Mouse (Mus musculus) lung, postnatal 14 days (tissue): Measurements from ENCODE around the gene Mfsd11.
"Not testable (repeated sequence)": the region's sequence is repeated elsewhere in the genome, so short reads cannot be mapped to it uniquely, and the experiment has no call there.

Experiments
- DNase-seq: peaks from one replicate; pipeline ENCODE4 v3.0.0; 2021

Gene Mfsd11

DNA sequence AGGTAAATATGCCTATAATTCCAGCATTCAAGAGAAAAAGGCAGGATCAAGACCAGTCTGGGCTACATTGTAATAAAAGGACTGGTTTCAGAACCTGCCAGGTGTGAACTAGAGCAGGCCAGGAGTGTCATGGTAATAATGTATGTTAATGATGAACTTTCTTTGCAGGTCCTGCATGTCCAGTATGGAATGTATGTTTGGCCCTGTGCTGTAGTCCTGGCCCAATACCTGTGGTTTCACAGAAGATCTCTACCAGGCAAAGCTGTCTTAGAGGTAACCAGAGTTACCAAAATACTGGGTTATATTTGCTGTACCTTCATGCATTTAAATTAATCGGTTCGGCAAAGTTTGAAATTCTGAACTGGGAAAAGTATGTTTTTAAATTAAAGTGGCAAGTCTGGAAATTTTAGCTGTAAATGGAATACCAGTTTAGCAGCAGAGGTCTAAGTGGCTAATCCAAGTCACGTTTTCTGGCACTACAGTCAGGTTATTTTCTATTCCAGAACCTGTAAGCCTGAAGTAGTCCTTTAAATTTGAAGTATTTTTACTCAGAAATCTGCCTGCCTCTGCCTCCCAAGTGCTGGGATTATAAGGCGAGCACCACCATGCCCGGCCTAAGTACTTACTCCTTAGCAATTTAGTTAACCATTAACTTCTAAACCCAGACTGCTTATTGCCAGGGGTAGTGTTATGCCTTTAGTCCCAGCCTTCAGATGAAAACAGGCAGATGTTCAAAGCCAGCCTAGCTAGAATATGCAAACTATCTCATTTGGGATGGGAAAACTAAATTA is 4.0 kb upstream of the Mfsd11 start:
- DNase-seq: no peak

DNA sequence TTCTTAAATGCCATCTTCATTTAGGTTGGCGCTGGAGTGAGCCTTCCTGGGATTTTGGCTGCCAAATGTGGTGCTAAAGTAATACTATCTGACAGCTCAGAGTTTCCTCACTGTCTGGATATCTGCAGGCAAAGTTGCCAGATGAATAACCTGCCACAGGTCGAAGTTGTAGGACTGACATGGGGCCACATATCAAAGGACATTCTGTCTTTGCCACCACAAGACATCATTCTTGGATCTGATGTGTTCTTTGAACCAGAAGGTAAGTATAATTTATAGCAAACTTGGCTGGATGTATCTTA is 3.4 kb upstream of the Mfsd11 start:
- DNase-seq: not testable (repeated sequence)

DNA sequence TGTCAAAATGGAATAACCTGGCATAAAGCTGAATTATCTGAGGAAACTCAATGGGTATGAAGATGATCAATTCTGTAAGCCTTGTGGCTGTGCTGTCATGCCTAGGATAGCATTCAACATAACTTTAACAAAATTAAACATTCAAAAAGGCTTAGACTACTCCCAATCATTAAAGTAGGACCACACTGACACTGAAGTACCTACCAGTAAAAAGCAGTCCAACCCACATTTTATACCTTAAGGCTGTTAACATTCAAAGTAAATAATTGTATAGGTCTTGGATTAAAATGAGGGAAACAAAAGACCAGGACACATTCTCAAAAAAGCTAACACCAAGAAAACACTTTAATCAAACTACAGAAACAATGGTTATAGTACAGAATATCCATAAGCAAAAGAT is 2.7 kb upstream of the Mfsd11 start:
- no peak for DNase-seq

DNA sequence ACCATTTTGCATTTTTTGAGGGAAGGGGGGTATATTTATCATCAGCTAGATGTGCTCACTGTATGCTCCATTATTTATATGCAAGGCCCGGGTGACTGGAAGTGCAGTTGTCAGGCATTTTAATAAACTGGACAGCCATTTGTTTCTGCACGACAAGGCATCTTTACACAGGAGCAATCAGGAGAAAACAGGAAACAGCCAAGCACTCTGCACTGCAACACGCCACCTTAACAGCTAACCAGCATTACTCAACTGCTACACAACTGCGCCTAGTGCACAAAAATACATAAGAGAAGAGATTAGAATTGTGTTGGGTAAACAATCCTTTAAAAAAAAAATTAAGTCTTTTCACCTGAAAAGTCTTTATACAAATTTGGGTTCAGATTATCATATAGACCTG is 2.2 kb upstream of the Mfsd11 start:
- DNase-seq: no peak

DNA sequence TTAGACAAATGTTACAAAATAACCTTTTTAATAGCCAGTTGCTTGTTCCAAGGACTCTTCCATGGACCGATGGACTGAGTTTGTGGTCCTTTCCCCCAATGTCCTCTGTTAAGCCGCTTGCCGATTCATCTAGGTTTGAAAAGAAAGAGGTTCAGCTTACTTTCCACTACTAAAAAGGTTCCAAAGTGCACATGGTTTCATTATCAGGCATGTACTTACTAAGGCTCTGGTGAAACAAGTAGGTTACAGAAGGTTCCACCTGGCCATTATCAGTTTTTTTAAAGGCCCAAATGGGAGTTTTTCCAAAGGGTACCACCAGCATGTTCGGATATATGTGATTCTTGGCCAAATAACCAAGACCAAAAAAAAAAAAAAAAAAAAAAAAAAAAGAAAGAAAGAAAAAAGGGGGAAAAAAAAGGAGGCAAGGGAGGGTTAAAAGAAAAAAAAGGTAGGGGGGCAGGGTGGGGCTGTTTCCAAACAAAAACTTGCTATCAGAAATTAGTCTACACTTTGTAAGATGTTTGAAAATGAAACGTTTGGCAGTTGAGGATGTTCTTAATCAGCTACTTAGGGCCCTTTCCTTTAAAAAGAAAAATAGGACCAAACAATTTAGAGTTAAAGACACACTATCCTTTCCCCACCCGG is 1.3 kb upstream of the Mfsd11 start:
- DNase-seq: no peak

DNA sequence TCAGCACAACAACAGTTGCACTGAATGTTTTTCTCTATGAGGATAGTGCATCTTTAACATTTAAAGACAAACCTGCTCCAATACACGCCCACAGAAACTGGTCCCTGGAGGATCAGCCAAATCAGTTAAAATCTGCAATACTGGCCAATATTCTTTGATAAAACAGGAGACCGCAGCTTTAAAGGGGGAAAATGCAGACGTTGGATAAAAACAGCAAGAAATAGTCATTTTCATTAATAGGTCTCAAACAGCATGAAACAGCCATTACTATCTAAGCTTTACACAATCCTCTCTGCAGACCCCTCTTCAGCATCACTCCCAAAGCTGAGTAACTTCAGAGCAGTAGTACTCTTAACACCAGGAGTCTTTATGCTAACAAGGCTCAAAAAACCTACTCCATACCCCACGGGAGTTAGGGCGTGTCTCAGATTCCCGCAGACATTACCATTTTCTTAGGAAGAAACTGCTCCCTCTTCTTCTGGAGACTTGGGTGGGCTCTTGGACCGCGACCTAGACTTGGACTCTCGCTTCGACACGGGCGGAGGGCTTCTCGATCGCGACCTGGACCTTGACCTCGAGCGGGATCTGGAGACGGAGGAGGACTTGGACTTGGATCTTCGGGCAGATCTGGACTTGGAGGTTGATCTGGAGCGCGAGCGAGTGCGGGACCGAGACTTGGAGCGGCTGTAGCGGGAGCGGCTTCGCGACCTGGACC is 507 bp upstream of the Mfsd11 start:
- DNase-seq: no peak

DNA sequence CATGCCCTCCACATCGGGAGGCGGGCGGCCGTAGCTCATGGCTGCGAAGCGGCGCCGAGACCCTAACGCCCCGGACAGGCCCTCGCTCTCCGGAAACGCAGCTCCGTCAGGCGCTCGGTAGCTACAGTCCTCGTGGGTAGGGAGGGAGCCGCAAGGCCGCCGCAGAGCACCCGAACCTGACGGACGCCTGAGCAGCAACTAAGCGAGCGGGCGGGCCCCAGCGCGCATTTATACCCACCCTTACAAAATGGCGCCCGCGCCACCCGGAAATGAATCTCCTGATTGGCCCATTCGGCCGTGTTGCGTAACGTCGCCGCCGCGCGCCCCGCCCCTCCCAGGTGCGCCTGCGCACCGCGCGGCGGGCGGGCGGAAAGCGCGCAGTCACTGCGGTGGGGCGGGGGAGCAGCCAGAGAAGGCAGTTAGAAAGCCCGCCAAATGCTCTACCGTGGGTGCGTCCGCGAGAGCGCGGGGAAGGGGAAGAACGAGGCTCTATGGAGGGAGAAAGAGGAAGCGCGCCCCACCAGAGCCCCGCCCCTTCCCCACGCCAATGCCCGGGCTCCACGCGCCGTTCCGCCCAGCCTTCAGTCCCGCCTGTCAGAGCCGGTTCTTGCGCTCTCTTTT is 761 bp downstream of the Mfsd11 start, which contains the start of gene Srsf2:
Gene Srsf2 (minus strand): TSS at position 204 of the 621 bp plus-strand sequence.
- DNase-seq: peak; percentile 97

DNA sequence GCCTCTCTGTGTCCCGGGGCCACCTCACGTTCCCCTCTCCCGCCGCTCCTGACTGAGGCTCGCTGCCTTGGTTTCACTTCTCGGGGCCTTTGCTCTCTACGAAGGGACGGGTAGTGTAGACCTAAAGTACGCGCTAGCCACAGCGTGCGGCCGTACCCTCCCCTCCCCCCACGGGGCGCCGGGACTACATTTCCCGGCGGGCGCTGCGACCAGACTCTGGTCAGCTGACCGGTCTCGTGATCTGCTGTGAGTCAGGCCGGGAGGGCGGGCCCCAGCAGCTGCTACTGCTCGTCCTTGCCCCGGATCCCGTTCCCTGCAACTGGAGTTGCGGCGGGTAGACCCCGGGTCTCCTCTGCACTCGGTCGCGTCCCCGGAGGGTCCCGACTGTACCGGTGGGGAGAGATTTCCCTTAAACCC is 1.3 kb downstream of the Mfsd11 start:
- DNase-seq: peak; percentile 98

DNA sequence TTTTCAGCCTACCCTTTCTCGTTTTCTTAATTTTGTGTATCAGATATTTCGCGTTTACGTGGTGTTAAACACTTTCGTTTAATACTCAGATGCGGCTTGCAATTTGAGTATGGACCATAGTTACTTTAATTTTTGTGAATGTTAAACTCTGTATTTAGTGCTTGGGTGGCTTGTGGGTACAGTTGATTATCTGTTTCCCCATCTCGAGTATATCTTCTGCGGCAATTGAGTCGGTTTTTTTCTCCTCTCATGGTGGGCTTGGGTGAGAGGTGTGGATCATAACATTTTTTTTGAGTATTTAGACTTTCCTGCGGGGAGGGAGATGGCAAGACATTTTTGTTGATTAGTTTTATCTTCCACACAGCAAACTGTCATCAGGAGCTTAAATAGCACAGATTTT is 2.0 kb downstream of the Mfsd11 start:
- DNase-seq: no peak

DNA sequence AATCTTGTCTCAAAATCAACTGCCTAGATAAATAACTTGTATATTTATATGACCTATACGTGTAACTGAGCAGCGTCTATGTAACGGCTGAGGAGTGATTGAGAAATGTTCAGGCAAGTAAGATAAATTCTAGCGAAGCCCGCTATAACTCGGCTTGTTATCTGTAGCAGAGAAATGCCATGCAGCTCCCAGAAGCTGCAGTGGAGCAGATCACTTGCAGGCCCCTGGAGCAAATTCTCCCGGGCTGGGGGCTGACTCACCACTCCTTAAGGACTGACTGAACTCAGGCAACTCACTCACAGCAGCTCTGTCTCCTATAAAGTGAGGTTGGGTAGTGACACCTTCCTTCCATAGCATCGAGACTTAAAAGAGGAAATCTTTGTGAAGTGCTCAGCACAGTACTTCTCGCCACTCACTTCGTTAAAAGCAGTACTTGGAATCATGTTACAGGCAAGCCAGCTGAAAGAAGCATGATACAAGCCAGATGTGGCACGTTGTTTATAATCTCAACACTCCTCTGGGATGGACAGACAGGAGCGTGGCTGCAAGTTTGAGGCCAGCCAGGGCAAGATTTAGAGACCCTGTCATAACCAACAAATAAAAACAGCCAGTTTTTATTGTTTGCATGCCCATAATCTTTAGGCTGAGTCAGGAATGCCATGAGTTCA is 5.1 kb downstream of the Mfsd11 start:
- DNase-seq: no peak

DNA sequence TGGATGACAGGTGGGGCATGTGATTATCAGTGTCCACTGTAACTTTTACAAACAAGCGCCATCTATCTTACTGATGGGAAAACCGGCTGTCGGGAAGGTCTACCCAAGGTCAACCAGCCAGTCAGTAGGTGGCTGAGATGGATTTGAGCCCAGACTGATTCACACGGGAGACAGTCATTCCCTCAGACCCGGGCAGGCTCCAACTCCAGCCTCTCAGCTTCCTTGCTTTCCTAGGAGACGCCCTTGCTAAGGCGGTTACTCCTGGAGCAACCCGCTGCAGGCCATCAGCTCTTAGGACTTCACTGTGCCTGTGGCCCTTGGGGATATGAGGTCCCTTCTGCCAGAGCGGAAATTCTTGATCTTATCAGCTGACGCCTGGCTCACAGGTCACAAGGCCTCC is 12.2 kb downstream of the Mfsd11 start:
- no peak for DNase-seq

DNA sequence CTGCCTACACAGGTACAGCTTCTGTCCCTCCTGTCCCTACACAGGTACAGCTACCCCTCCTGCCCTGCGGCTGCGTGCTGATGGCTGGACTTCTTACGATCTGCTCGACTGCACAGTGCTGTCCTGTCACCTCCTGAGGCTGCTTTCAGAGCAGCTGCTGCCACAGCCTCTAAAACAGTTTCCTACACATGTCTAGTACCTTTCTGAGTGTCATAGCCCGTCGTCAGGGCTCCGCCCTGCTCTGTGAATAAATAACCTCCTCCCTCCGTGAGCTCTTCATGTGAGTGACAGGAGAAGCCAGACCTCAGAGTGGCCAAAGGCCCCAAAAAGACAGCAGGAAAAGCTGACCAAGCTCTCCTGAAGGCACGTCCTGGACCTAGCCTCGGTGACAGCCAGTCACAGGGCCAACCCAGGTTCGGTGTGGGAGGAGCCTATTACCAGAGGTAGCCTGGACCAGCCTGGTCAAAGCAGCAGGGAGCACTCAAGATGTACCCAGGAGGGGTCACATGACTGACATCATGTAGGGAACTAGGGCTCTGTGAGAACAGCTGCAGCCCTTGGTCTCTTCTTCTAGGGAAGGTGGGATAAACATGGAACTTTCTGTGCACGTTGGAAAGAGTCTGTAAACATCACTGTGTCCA is 13.8 kb downstream of the Mfsd11 start:
- no peak for DNase-seq

DNA sequence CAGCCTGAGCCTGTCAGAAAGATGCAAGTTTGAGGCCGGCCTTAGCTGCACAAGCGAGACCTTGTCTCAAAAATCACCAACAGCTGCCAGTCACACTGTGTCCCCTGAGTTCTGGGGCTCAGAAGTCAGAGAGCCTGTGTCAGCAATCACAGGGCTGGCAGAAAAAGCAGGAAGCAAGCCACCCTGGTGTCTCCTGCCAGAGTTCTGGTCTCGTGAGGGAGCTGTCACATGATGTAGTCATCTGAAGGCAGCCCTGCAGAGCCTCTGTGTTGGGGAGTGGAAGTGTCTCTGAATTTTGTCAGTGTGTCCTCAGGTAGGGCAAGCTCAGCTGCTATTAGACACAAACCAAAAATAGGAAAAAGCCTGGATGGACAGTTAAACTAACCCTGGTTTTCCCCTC is 15.9 kb downstream of the Mfsd11 start:
- DNase-seq: no peak

DNA sequence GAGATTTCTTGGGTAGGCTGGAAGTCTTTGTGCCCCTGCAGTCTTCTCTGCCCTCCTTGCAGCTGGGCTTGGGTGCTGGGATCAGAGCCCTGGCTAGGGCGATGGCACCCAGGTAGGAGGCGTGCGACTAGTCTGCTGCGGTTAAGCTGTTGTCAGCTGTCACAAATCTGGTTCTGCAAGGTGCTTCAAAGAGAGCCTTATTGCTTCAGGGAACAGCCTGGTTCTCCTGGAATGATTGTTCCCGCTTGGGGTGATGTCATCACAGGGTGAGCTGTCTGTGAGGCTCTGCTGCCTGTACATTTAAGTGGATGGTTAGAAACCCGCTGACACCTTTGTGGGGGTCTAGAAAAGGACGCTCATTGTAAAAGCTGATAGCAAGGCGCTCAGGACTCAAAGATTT is 17.0 kb downstream of the Mfsd11 start:
- no peak for DNase-seq

DNA sequence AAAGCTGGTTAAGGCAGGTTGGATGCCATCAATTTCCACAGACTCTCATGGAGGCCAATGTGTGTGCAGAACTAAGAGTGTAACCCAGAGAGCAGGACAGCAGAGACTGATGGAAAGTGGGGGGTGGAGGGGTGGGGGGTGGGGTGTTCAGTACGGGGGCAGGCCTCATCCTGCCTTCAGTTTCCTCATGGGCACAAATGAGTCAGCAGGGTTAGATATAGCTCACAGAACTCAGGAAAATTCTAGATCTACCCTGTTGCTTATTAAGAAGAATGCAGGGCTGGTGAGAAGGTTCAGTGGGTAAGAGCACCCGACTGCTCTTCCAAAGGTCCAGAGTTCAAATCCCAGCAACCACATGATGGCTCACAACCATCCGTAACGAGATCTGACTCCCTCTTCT is 17.4 kb downstream of the Mfsd11 start:
- DNase-seq: no peak

DNA sequence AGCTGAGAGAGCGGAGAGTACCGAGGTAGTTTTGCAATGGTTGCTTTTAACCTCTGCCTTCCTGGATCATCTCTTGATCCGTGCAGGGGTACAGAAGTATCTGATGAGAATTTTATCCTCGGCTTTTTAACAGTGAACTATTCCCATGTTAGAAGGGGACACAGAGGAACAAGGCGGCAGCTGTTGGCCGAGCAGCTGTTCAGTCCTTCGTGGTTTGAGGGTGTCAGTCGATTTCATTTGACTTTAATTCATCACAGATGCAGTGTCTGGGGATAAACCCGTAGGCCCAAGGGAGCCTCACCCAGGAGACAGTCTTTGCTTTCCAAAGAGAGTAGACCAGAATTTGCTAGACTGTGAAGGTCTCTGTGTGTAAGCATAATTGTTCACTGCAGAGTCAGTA is 19.3 kb downstream of the Mfsd11 start:
- DNase-seq: no peak

DNA sequence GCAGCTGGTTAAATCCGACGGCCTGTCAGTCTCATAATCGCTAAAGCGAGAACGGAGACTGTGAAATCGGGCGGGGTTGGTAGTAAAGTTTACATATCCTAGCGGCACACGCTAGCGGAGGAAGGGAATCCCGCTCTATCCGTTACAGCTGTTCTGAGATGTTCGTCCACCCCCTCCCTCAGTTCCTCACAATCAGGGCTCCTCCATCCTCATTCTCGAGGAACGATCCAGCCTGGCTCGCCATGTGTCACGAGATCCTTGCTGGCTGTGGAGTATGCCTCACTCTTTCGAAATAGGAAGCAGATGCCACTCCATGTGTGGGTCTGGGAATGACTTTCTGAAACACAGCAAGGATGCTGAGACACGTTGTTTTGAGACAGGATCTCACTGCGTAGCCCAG is 21.7 kb downstream of the Mfsd11 start:
- no peak for DNase-seq

DNA sequence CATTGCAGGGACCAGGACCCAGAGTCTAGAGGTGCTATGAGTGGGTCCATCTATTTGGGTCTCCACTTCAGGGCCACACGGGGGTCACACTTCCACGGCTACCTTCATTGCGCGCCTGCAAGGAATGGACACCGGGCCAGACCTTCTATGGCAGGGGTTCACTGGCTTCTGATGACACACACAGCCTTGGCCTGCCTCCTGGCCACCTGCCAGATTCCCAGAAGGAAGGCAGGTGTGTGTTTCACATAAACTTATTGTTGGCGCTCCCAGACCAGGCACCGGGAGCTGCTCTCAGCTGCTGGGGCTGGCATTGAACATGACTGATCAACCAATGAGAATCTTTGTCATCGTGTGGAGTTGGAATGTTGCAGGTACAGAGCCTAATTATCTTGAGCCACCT is 26.2 kb downstream of the Mfsd11 start:
- no peak for DNase-seq

DNA sequence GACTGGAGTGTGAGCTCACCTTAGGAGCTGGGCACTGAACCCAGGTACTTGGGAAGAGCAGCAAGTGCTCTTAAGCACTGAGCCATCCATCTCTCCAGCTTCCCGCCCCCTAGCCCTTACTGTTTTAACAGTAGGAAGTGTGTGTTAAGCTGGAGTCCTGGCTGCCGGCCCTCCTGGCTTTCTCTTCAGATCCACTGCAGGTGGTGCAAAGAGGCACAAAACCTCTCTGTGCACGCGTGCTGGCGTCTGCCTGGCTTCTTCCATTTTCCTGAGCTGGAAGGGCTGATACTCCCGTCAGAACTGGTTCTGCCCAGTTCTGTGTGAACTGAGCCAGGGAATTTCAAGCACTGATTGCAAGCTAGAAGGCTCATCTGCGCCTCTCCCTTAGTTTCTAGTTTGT is 28.6 kb downstream of the Mfsd11 start:
- no peak for DNase-seq

DNA sequence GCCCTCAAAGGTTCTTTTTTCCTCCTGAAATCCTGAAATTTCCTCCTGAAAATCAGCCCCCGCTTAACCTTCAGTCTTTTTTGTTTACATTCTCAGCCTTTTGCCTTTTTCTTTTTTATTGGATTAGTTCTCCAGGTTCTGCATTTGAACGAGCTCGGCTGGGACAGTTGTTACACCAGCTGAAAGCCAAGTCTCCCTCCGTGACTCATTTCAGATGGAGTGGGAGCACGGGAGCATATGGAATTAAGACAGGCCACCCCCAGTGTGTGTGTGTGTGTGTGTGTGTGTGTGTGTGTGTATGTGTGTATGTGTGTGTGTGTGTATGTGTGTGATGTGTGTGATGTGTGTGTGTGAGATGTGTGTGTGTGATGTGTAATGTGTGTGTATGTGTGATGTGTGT is 29.2 kb downstream of the Mfsd11 start:
- DNase-seq: no peak

DNA sequence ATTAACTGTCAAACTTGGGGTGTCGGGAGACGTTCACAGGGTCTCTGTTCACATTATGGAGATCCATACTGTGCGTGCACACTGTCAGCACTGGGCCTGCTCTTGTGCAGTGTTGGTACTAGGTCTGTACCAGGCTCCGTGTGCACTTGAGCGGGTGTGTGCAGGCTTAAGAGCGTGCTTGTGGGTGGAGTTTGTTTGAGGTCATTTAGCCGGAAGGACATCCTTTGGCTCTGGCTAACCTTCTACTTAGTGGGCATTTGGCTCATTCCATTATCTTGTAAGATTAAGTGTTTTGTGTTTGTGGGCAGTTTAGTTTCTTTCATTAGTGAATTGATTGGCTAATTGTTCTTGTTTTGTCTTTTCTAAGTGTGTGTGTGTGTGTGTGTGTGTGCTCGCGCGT is 30.2 kb downstream of the Mfsd11 start:
- no peak for DNase-seq

DNA sequence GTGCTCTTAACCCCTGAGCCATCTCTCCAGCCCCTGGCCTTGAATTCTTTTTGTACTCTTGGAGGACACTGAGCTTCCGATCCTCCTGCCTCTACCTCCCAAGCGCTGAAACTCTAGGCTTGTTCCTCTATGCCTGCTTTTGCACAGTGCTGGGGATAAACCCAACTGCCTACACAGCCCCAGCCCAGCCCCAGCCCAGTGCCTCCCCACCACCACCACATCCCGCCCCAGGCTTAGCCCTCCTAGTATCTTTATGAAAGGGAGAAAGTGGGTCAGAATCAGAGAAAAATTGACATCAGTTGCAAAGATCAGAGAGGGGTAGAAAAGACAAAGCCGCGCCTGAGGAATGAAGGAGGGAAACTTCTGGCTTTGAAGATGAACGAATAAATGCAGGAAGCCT is 31.8 kb downstream of the Mfsd11 start:
- no peak for DNase-seq
